Mouse (Mus musculus) MEL (cell line): ENCODE data around the gene Fam129a. TPM values are rescaled to one million over a fixed set of nuclear protein-coding genes. Genes with fewer than 3 reads are reported as not detected.

ENCODE experiments used
- DNase-seq: peaks from one replicate; pipeline ENCODE4 v3.0.0; 2011; ENCODE audit warnings: low read depth, low spot score
- H3K27ac ChIP-seq: 2 replicates; pipeline ENCODE4 v1.5.1; 2012; ENCODE audit warnings: low read depth, mild to moderate bottlenecking, control low read depth, low read length, moderate library complexity; ENCODE audit not compliant: control insufficient read depth
- H3K27me3 ChIP-seq, 2 experiments: fragments of 150-350 bp in 1 of 2; sonication (generic) in 1 of 2; 2 replicates each; pipeline ENCODE4 v1.6.1; 2012; ENCODE audit warnings: low read length in 2 of 2, mild to moderate bottlenecking in 2 of 2, improper control_type of control experiment in 1 of 2, moderate library complexity in 1 of 2; ENCODE audit not compliant: insufficient read depth in 2 of 2, control insufficient read depth in 1 of 2
- H3K36me3 ChIP-seq, 2 experiments: 2 replicates each; pipeline ENCODE4 v1.6.1; 2012 to 2014; ENCODE audit warnings: low read length in 2 of 2, improper control_type of control experiment in 1 of 2, inconsistent platforms in 1 of 2, mild to moderate bottlenecking in 1 of 2; ENCODE audit not compliant: insufficient read depth in 2 of 2, control insufficient read depth in 1 of 2
- H3K4me1 ChIP-seq, 2 experiments: fragments of 150-350 bp in 1 of 2; sonication (generic) in 1 of 2; 2 replicates each; pipeline ENCODE4 v1.6.1; 2012; ENCODE audit warnings: low read length in 2 of 2, improper control_type of control experiment in 1 of 2, mild to moderate bottlenecking in 1 of 2; ENCODE audit not compliant: insufficient read depth in 2 of 2, control insufficient read depth in 1 of 2
- H3K4me3 ChIP-seq, 2 experiments: fragments of 150-350 bp in 1 of 2; sonication (generic) in 1 of 2; 2 replicates each; pipeline ENCODE4 v1.5.1; 2012; ENCODE audit warnings: low read depth in 2 of 2, low read length in 2 of 2, mild to moderate bottlenecking in 2 of 2, moderate library complexity in 2 of 2, control low read depth in 1 of 2, improper control_type of control experiment in 1 of 2; ENCODE audit not compliant: control insufficient read depth in 1 of 2, insufficient read depth in 1 of 2
- H3K79me2 ChIP-seq: 2 replicates; pipeline ENCODE4 v1.6.1; 2012; ENCODE audit warnings: mild to moderate bottlenecking, low read length, moderate library complexity; ENCODE audit not compliant: control insufficient read depth, poor library complexity, insufficient read depth
- H3K9ac ChIP-seq: 2 replicates; pipeline ENCODE4 v1.6.1; 2012; ENCODE audit warnings: low read depth, mild to moderate bottlenecking, control low read depth, low read length, moderate library complexity; ENCODE audit not compliant: control insufficient read depth, poor library complexity, severe bottlenecking
- H3K9me3 ChIP-seq: fragments of 150-350 bp; sonication (generic); replicated peaks from 2 replicates; pipeline ENCODE4 v1.6.1; 2012; ENCODE audit warnings: mild to moderate bottlenecking, low read length, improper control_type of control experiment, moderate library complexity; ENCODE audit not compliant: insufficient read depth
- CTCF ChIP-seq, 3 experiments: IDR thresholded peaks in 2 of 3; conservative IDR thresholded peaks in 1 of 3; 2 replicates each; pipeline ENCODE4 v1.5.1; 2011 to 2012; ENCODE audit warnings: low read length in 3 of 3, low read depth in 2 of 3, mild to moderate bottlenecking in 2 of 3, improper control_type of control experiment in 1 of 3, inconsistent platforms in 1 of 3, mixed read lengths in 1 of 3, moderate library complexity in 1 of 3; ENCODE audit not compliant: control insufficient read depth in 1 of 3, insufficient read depth in 1 of 3, poor library complexity in 1 of 3, severe bottlenecking in 1 of 3
- E2F4 ChIP-seq: IDR thresholded peaks from 2 replicates; pipeline ENCODE4 v1.6.1; 2011; ENCODE audit warnings: low read depth, low read length, improper control_type of control experiment, borderline replicate concordance
- ELF1 ChIP-seq: IDR thresholded peaks from 2 replicates; pipeline ENCODE4 v1.6.1; 2014; ENCODE audit warnings: low read depth, mild to moderate bottlenecking, inconsistent platforms, low read length, improper control_type of control experiment, moderate library complexity
- EP300 ChIP-seq, 2 experiments: IDR thresholded peaks; 2 replicates each; pipeline ENCODE4 v1.6.1; 2011; ENCODE audit warnings: improper control_type of control experiment in 2 of 2, low read length in 2 of 2, low read depth in 1 of 2, mild to moderate bottlenecking in 1 of 2
- HCFC1 ChIP-seq: IDR thresholded peaks from 2 replicates; pipeline ENCODE4 v1.6.1; 2012; ENCODE audit warnings: low read depth, mild to moderate bottlenecking, inconsistent platforms, low read length, improper control_type of control experiment, moderate library complexity
- KAT2A ChIP-seq: conservative IDR thresholded peaks from 2 replicates; pipeline ENCODE4 v1.6.1; 2012; ENCODE audit warnings: low read depth, low read length, improper control_type of control experiment, inconsistent platforms
- MAX ChIP-seq: IDR thresholded peaks from 2 replicates; pipeline ENCODE4 v1.6.1; 2011; ENCODE audit warnings: low read length, improper control_type of control experiment
- MEF2A ChIP-seq: IDR thresholded peaks from 2 replicates; pipeline ENCODE4 v1.6.1; 2014; ENCODE audit warnings: low read depth, mild to moderate bottlenecking, inconsistent platforms, low read length, improper control_type of control experiment; ENCODE audit not compliant: poor library complexity, insufficient replicate concordance, severe bottlenecking; ENCODE audit errors: extremely low read depth
- MXI1 ChIP-seq: IDR thresholded peaks from 2 replicates; pipeline ENCODE4 v1.6.1; 2011; ENCODE audit warnings: mild to moderate bottlenecking, low read depth, low read length, improper control_type of control experiment
- NRF1 ChIP-seq: IDR thresholded peaks from 2 replicates; pipeline ENCODE4 v1.6.1; 2014; ENCODE audit warnings: low read depth, mild to moderate bottlenecking, inconsistent platforms, low read length, improper control_type of control experiment, moderate library complexity; ENCODE audit not compliant: poor library complexity, insufficient read depth, severe bottlenecking
- POLR2AphosphoS5 ChIP-seq: IDR thresholded peaks from 2 replicates; pipeline ENCODE4 v1.6.1; 2012; ENCODE audit warnings: low read depth, borderline replicate concordance, mild to moderate bottlenecking, inconsistent platforms, low read length, moderate library complexity, mixed read lengths
- RAD21 ChIP-seq: IDR thresholded peaks from 2 replicates; pipeline ENCODE4 v1.6.1; 2011; ENCODE audit warnings: mild to moderate bottlenecking, low read depth, low read length, improper control_type of control experiment
- RCOR1 ChIP-seq: IDR thresholded peaks from 2 replicates; pipeline ENCODE4 v1.6.1; 2012; ENCODE audit warnings: low read depth, mild to moderate bottlenecking, inconsistent platforms, low read length, improper control_type of control experiment
- SIN3A ChIP-seq: IDR thresholded peaks from 2 replicates; pipeline ENCODE4 v1.6.1; 2012; ENCODE audit warnings: low read length, improper control_type of control experiment, inconsistent platforms
- SMC3 ChIP-seq: IDR thresholded peaks from 2 replicates; pipeline ENCODE4 v1.6.1; 2011; ENCODE audit warnings: low read depth, low read length, improper control_type of control experiment
- TBP ChIP-seq: IDR thresholded peaks from 2 replicates; pipeline ENCODE4 v1.8.0; 2011; ENCODE audit warnings: low read depth, low read length, improper control_type of control experiment
- ZC3H11A ChIP-seq: IDR thresholded peaks from 2 replicates; pipeline ENCODE4 v1.6.1; 2012; ENCODE audit warnings: low read depth, mild to moderate bottlenecking, inconsistent platforms, low read length, improper control_type of control experiment
- ZKSCAN1 ChIP-seq: IDR thresholded peaks from 2 replicates; pipeline ENCODE4 v1.6.1; 2012; ENCODE audit warnings: low read depth, mild to moderate bottlenecking, inconsistent platforms, low read length, improper control_type of control experiment, moderate library complexity
- polyA plus RNA-seq, 2 experiments: library from polyadenylated mRNA; stranded (reverse) in 1 of 2; unstranded in 1 of 2; fragments of >175 nt in 1 of 2; fragments of >200 nt in 1 of 2; gene quantifications; 2 replicates each; pipeline versions ENCODE4 v1.2.1 to v1.2.4; 2012; ENCODE audit warnings: low replicate concordance in 2 of 2, low read depth in 1 of 2; ENCODE audit not compliant: insufficient read length in 2 of 2, insufficient read depth in 1 of 2, missing spikeins in 1 of 2
- total RNA-seq: library from RNA; depleted of rRNA; stranded (reverse); fragments of 300-350 nt; gene quantifications from 2 replicates; pipeline ENCODE4 v1.2.3, GENCODE M21; 2012

Fam129a gene
- total and polyA plus RNA-seq, 3 experiments: 3.1 to 67.5 (median 8.8) TPM

- Histone ChIP-seq H3K27me3 (no peaks in the 10 kb centered on the region), H3K4me3 (no peak overlapping the region), H3K4me1 (no peaks in the 10 kb centered on the region), H3K9ac (no peak overlapping the region), H3K27ac (no peak overlapping the region), H3K9me3 (no peaks in the 10 kb centered on the region), H3K36me3 (peaks cover 0 to 11% of the 10 kb centered on the region in 2 experiments; a peak in 2 of 4 replicates), H3K79me2 (no peaks in the 10 kb centered on the region; the same call in 1 of the 2 replicates)
- TF ChIP-seq MAX: no peak
- no peak for TF ChIP-seq ZC3H11A
- no peak for TF ChIP-seq SMC3
- no peak for TF ChIP-seq RCOR1
- TF ChIP-seq ELF1: no peak
- TF ChIP-seq E2F4: no peak
- no peak for TF ChIP-seq TBP
- TF ChIP-seq KAT2A: no peak
- TF ChIP-seq RAD21: no peak
- TF ChIP-seq ZKSCAN1: no peak
- TF ChIP-seq SIN3A: no peak
- no peak for TF ChIP-seq NRF1
- TF ChIP-seq HCFC1: no peak
- TF ChIP-seq EP300 (IDR thresholded peaks at IDR 0.05; ENCODE audit: low read depth in 1 of 2, low read length in 2 of 2): no peak
- no peak for TF ChIP-seq MXI1
- DNase-seq: no peak
Observed at GRCm38 (mm10) chr1:151766166-151766565, 195.2 kb downstream of the Fam129a start.

DNA sequence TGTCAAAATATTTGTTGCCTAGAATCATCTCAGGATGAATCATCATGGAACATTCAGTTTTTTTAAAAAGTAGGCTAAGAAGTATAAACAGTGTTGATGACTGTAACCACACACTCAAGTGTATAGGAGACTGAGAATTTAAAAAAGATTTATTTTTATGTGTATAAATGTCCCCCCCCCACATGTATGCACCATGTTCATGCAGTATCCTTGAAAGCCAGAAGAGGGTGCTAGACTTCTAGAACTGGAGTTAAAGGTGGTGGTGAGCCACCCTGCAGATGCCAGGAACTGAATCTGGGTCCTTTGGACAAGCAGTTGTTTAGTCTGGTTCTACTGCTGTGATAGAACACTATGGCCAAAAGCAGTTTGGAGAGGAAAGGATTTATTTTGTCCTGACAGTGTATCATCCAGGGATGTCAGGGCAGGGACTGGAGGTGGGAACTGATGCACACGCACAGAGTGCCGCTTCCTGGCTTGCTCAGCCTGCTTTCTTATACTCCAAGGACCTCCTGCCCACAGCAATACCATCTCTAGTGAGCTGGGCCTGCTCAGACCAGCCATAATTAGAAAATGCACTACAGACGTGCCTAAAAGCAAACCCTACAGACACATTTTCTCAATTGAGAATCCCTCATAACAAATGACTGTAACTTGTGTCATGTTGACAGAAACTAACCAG, 196.1 kb downstream of the Fam129a start:
- no peak for TF ChIP-seq NRF1
- TF ChIP-seq POLR2AphosphoS5: no peak
- TF ChIP-seq SMC3: peak; percentile 28; the same call in 1 of the 2 replicates
- TF ChIP-seq CTCF (IDR thresholded peaks at IDR 0.05 in 2 of 3, conservative IDR thresholded peaks at IDR 0.05 in 1 of 3; ENCODE audit: control insufficient read depth in 1 of 3, insufficient read depth in 1 of 3, low read depth in 2 of 3, low read length in 3 of 3, poor library complexity in 1 of 3, severe bottlenecking in 1 of 3): peak; percentile 30 to 54 (median 43); a peak in 5 of 6 replicates
- TF ChIP-seq MEF2A: no peak
- peak; percentile 31 for TF ChIP-seq RAD21
- peak; percentile 45 for DNase-seq
- H3K79me2 ChIP-seq: no peaks in the 10 kb centered on the region; the same call in 1 of the 2 replicates
- H3K9ac ChIP-seq: no peak overlapping the region
- no peaks in the 10 kb centered on the region for H3K4me1 ChIP-seq
- peaks cover 0 to 6% of the 10 kb centered on the region in 2 experiments; a peak in 2 of 4 replicates for H3K36me3 ChIP-seq
- H3K9me3 ChIP-seq: no peaks in the 10 kb centered on the region
- no peak overlapping the region for H3K27ac ChIP-seq
- H3K27me3 ChIP-seq: no peaks in the 10 kb centered on the region
- H3K4me3 ChIP-seq: no peak overlapping the region
